Mouse (Mus musculus): ENCODE data around the gene Kcnv2.

The Kcnv2 gene

GRCm38 (mm10) chr19:27322281-27322680, at the start of gene Kcnv2:
Gene Kcnv2, plus strand, starts transcription at chr19:27322588.
- DNase-seq, result peak; percentile 24 to 49

- DNase-seq, result no peak
Observed at GRCm38 (mm10) chr19:27273385-27273784, 49.0 kb upstream of the Kcnv2 start.

GRCm38 (mm10) chr19:27274382-27274781, 48.0 kb upstream of the Kcnv2 start:
- no peak for DNase-seq

GRCm38 (mm10) chr19:27279174-27279573, 43.2 kb upstream of the Kcnv2 start:
- DNase-seq, result no peak

DNA sequence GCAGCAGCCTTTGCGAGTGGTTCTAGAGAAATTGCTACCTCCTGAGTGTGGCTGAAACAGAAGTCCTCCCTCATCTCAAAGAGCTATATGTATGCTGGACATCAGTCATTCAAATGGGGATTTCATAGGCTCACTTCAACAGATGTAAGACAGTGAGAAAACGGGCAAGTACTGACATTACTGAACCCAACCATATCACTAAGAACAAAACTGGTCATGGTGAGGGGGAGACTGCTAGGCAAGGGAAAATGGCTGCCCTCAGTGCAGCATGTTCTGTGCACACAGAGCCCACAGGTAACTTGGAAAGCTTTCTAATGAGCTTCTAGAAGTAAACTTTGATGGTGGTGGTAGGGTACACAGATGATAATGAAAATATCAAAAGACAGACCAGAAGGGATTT, 12.3 kb upstream of the Kcnv2 start:
- no peak for DNase-seq

- DNase-seq, result no peak
Observed at GRCm38 (mm10) chr19:27311311-27311710, 11.1 kb upstream of the Kcnv2 start.

GRCm38 (mm10) chr19:27312266-27313079, 9.9 kb upstream of the Kcnv2 start:
- DNase-seq, result no peak

DNA sequence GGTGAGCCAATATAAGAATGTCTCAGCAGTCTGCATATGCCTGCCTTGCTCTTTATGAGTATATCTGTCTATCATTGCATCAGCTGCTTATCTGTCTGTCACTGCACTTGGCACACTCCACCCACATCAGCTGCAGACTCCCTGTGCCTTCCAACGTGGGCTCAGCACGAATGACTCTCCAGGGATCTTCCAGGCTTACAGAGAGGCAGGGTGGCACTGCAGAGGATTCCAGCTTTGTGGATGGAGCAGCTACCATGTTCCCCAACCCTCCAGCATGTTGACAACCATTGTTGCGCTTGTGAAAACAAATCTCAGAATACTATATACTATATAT, 9.3 kb upstream of the Kcnv2 start:
- DNase-seq, result no peak

DNA sequence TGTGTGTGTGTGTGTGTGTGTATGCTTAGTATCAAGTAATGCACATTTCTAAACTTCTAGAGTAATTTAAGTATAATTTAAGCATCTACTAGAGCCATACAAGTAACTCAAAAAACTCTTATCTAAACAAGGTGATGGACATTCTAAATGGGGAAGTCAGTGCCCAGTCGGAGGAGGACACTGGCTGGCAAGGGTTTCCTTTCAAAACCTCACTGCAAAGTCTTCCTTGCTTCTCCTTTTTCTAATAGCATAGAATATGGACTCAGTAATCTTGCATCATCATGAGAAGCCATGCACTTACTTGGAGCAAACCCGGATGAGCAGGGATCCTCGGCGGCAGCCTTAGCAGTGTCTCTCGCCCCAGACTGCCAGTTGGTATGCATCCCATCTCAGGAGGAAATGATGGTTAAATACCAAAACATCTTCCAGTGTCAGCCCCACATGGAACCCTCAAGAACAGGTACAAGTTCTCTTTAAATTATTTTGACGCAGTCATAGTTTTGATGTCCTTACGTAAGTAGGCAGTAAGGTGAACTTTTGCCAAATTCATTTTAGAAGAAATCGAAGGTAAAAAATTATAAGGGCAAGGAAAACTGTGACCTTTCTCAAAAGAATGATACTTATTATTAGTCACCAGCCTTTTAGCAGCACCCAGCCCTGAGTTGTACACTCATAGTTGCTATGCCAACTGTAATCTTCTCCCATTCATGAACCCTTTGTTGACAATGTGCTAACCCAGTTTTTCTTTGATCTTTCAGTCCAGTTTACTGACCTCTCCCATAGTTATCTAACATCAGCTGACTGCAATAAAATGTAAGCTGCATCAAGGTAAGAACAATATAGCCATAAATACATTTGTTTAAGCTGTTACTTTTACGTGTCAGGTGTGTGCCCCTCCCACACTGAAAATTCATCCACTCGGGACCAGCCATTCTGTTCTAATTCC, 5.8 kb upstream of the Kcnv2 start:
- DNase-seq, result no peak

DNA sequence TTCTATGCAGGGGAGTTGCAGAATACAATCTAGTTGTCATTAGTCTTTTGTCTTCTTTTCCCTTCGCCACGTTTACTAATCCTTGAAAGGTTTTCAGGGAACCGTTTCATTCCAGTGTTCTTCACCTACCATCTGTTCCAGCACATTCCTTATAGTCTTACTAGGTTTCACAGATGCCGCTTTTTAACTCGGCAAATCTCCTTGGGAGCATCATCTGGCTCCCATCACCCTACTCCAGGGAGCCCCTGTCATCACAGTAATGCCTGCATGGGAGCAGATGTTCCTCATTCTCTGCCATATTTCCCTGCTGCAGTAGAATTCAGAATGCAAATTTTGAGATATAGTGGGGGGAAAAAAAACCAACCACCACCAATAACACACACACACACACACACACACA, 5.1 kb upstream of the Kcnv2 start:
- no peak for DNase-seq

GRCm38 (mm10) chr19:27322911-27323627, 681 bp downstream of the Kcnv2 start:
- DNase-seq, result no peak

- DNase-seq, result no peak
Observed at GRCm38 (mm10) chr19:27325558-27325957, 3.2 kb downstream of the Kcnv2 start.

- DNase-seq, result no peak
Observed at GRCm38 (mm10) chr19:27327569-27327968, 5.2 kb downstream of the Kcnv2 start.

DNA sequence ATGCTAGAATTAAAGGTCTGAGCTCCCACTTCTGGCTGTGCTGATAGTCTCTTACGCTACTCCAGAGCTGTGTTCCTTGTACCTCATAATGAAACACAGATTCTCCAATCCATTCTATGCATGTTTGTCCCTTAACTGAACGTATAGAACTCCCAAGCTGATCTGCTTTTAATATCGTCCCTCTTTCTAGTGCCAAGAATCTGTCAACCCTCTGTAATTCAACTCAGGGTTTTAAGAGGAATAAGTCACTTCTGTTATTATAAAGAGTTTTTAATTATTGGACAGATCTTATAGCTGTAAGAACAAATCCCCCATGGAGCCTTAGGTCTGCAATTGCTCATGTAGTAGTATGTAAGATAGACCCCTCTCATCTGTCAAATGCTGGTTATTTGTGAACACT, 5.8 kb downstream of the Kcnv2 start:
- DNase-seq, result no peak

- DNase-seq, result no peak
Observed at GRCm38 (mm10) chr19:27328644-27329043, 6.3 kb downstream of the Kcnv2 start.

- DNase-seq, result no peak
Observed at GRCm38 (mm10) chr19:27332207-27332794, 9.9 kb downstream of the Kcnv2 start.

DNA sequence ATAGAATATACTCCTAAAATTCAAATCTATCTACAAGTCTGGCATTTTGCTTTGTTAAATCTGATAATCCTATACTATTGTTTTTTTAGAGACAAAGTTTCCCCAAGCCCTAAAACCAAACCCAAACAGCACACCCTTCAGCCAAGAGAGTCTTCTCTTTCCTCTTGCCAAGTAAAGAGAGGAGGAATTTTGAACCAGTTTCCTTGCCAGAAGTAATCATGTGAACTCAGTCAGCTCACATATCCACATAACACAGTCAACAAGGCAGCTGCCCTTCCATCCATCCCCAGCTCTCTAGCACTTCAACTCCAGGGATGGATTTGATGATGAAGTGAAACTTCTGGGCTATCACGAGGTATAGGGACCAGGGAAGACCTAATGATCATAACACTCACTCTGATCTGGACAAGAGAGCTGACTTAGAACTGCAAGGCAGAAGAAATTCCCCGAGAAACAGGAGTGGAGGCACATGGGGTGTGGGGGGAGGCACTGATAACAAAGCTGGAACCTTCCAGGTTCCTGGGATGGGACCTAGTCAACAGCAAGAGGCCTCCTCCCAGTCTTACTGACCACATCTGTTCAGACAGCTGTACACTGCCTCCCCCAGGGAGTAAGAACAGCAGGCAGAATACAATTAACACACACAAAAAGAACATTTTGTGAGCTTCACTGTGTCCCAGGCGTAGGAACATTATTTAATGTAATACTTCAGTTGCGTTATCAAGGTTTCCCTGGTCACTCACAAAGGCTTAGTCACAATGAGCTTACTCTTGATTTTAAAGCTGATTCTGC, 13.9 kb downstream of the Kcnv2 start:
- no peak for DNase-seq

- DNase-seq, result no peak
Observed at GRCm38 (mm10) chr19:27346501-27346900, 24.1 kb downstream of the Kcnv2 start.

DNA sequence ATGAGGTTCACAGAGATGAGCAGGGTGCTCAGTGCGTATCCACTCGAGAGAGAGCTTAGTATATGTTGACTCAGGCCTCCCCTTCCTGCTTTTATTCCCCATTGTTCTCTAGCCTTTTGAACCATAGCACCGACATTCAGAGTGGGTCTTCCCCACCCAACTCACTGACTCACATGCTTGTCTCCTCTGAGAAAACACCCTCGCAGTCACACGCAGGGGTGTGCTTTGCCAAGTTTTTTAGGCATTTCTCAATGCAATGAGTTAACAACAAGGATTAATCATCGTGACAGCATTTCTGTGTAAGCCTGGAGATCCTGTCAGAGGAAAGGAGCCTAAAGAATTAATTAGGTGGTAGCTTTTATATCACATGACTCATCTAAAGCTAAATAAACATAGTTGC, 29.3 kb downstream of the Kcnv2 start:
- peak in 1 of 2 experiments; percentile 10 for DNase-seq

GRCm38 (mm10) chr19:27360381-27360780, 38.0 kb downstream of the Kcnv2 start:
- no peak for DNase-seq

GRCm38 (mm10) chr19:27363891-27364290, 41.5 kb downstream of the Kcnv2 start:
- peak in 1 of 2 experiments; percentile 12 for DNase-seq

GRCm38 (mm10) chr19:27364521-27364931, 42.1 kb downstream of the Kcnv2 start:
- DNase-seq, result peak; percentile 51 to 62
